Mouse (Mus musculus): Measurements from ENCODE around the gene Rprd1b.

Rprd1b gene

DNA sequence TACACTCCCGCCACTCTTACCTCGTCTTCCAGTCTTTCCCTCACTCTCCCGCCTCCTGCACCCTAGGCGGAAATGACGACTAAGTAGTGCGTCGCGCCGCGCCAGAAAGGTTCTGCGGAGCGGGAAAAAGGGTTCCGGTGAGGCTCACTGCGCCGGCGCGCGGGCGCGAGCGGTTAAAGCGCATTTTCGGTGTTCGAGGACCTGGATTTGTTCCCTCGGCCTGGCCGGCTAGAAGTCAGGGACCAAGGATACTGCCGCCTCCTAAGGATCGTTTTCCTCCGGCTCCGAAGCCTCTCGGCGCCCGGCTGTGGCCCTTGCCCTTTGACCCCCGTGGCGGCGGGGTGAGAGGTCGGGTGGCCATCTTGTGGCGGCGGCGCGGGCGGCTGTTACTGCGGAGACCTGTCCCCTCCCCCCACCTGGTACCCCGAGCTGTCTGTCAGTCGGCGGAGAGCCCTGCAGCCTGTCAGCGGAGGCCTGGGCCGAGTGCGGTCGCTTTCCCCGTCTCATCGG, at the start of gene Rprd1b, which contains the start of gene Tti1:
TSS of gene Rprd1b (plus strand) at position 144 of the 510 bp plus-strand sequence.
TSS of gene Tti1 (minus strand) at position 80 of the 510 bp plus-strand sequence.
- peak; percentile 94 for DNase-seq (ENCODE audit: extremely low read depth, insufficient read length, low spot score)

GRCm38 (mm10) chr2:157979241-157979640, 49.1 kb upstream of the Rprd1b start:
- no peak for DNase-seq (ENCODE audit: extremely low read depth, insufficient read length, low spot score)

DNA sequence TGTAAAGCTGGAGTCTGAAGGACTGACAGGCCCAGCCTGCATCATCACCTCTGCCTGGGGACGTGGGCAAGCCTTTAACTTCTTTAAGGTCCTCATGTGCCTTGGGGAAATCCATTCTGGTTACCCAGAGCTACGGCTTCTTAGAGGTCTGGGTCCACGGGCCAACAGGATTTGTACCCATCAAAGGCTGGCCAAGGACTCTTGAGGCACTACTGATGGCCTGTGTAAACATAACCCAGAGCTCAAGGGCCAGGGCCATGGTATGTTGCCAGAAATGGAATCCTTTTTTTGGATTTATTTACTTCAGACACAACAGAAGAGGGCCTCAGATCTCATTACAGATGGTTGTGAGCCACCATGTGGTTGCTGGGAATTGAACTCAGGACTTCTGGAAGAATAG, 45.6 kb upstream of the Rprd1b start:
- no peak for DNase-seq (ENCODE audit: extremely low read depth, insufficient read length, low spot score)

GRCm38 (mm10) chr2:157983276-157983675, 45.0 kb upstream of the Rprd1b start:
- no peak for DNase-seq (ENCODE audit: extremely low read depth, insufficient read length, low spot score)

DNA sequence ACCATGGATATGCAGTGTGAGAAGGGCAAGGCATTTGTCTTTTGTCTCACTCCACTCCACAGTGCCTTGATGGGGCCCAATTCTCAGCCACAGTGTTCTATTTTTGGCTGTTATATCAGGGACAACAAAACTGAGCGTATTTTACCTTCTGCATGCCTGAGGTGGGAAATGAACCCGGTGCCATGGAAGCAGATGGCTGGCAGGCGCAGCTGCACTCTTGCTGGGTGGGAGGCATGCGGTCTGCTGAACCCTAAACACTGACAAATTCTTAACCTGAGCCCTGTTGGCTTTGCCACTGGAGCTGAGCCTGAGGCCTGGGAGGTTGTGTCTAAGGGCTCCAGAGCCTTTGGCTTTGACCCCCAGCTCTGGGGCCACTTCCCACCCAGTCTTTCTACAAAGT, 42.7 kb upstream of the Rprd1b start:
- no peak for DNase-seq (ENCODE audit: extremely low read depth, insufficient read length, low spot score)

GRCm38 (mm10) chr2:157986235-157986634, 42.1 kb upstream of the Rprd1b start:
- DNase-seq (ENCODE audit: extremely low read depth, insufficient read length, low spot score): no peak

DNA sequence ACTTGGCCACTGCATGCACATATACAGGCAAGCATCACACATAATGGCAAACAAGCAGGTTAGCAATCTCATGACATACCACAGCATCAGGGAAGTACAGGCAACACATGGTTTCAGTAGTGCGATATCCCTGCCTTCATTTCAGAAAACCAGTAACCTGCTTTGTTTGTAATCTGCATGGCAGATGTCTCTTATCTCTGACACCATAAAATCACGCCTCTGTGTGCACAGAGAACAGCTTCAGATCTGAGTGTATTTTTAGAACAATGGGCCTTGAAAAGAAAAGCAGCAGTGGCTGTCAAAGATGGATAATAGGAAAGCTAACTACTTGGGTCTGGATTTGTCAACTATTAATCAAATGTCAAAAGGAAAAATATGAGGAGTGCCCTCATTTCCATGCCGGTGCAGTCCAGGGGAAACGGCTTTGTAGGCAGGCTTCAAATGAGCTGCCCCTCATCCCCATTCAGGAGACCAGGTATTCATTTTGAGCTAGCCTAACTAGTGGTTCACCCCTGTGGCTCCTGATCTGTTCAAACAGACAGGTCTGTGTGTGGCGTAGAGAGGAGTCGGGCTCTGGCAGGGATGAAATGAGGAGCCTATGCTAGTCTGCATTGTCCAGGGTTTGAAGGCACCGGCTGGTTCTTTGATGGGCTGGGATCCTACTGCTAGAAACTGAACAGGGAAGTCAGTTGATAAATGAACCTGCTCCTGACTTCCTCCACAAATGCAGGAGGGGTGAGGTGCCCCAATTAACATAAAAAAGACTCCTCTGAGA, 39.7 kb upstream of the Rprd1b start:
- no peak for DNase-seq (ENCODE audit: extremely low read depth, insufficient read length, low spot score)

GRCm38 (mm10) chr2:157989946-157990345, 38.4 kb upstream of the Rprd1b start:
- DNase-seq (ENCODE audit: extremely low read depth, insufficient read length, low spot score): peak; percentile 21

DNA sequence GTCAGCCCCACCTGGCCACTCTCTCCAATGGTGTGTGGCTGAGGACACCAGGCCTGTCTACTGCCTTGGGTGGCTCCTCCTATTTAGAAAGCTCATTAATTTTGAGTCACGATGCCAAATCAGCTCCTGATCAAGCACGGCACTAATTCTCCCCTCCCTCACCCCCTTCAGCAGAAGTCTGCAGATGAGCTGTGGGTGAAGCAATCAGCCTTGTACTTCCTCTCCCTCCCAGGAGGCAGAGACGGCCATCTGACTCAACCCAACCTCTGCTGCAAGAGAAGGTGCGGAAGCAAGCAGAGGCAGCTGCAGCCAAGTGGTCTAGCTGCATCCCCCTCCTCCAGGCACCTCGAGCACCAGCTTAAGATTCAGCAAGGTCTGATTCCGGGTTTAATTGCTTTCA, 37.3 kb upstream of the Rprd1b start:
- DNase-seq (ENCODE audit: extremely low read depth, insufficient read length, low spot score): no peak

- DNase-seq (ENCODE audit: extremely low read depth, insufficient read length, low spot score): no peak
Measured at GRCm38 (mm10) chr2:157992501-157992900, 35.8 kb upstream of the Rprd1b start.

- DNase-seq (ENCODE audit: extremely low read depth, insufficient read length, low spot score): no peak
Measured at GRCm38 (mm10) chr2:157998817-157999216, 29.5 kb upstream of the Rprd1b start.

- DNase-seq (ENCODE audit: extremely low read depth, insufficient read length, low spot score): no peak
Measured at GRCm38 (mm10) chr2:158004620-158005019, 23.7 kb upstream of the Rprd1b start.

DNA sequence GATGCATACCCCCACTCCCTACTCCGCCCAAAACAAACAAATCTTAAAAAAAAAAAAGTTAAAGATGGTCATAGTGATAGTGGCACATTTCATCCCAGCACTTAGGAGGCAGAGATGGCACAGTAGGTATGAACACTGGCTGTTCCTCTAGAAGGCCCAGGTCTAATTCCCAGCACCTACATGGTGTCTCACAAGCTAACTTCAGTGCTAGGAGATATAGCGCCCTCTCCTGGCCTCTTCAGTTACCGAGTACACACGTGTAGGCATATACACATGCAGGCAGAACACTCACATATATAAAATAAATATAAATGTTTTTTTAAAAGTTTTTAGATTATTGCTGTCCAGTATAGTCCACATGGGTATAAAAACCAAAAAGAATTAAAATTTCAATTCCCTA, 22.7 kb upstream of the Rprd1b start:
- DNase-seq (ENCODE audit: extremely low read depth, insufficient read length, low spot score): no peak

DNA sequence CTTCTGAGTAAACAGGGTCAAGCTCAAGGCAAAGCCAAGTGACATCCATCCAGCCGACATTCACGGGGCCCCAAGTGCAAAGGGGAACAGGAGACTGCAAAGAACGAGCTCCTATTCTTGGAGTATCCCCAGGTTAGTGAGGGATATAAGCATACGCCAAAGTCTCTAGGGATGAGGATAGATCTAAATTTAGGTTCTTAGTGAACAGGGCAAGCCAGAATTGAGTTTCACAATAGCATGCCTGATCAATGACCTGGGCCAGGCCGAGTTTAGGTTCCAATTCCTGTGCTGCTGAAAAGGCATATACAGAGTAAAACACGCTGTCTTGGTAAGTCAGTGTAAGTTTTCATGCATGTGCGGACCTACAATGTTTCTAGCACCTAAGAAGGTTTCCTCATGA, 18.9 kb upstream of the Rprd1b start:
- DNase-seq (ENCODE audit: extremely low read depth, insufficient read length, low spot score): no peak

DNA sequence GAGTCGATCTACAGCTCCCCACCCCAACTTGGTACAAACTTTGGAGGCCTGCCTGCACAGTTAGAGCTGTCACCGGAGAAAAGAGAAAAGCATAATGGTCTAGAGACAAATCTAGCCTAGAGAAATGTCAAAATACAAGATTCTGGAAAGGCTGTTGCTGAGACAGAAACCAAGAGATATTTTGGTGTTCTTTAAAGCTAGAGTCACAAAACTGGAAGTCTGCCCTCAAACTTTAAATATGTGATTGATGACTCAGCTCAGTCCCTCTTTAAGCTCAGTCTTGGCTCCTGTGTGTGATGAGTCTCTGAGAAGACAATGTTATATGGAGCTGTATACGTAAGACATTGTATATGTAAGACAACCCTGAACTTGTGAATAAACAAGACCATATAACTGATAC, 15.7 kb upstream of the Rprd1b start:
- no peak for DNase-seq (ENCODE audit: extremely low read depth, insufficient read length, low spot score)

DNA sequence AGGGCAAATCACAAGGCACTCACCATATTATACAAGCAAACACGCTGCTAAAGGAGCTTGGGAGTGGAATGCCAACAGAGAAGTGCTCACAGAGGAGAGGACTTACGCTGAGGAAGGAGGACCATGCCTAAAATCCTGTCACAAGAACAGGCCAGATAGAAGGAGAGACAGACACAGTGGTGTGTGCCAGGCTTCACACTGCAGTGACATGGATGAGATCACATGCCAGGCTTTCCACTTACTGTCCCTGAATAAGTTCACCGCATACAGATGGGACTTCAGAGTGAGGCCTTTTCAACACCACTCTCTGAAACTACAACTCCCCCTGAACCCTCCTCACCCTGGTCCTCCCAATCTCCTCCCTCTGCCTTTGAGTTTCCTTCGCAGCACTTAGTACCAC, 11.0 kb upstream of the Rprd1b start:
- DNase-seq (ENCODE audit: extremely low read depth, insufficient read length, low spot score): no peak

GRCm38 (mm10) chr2:158027855-158028353, 393 bp upstream of the Rprd1b start:
- DNase-seq (ENCODE audit: extremely low read depth, insufficient read length, low spot score): no peak

- no peak for DNase-seq (ENCODE audit: extremely low read depth, insufficient read length, low spot score)
Measured at GRCm38 (mm10) chr2:158030007-158030406, 1.7 kb downstream of the Rprd1b start.

DNA sequence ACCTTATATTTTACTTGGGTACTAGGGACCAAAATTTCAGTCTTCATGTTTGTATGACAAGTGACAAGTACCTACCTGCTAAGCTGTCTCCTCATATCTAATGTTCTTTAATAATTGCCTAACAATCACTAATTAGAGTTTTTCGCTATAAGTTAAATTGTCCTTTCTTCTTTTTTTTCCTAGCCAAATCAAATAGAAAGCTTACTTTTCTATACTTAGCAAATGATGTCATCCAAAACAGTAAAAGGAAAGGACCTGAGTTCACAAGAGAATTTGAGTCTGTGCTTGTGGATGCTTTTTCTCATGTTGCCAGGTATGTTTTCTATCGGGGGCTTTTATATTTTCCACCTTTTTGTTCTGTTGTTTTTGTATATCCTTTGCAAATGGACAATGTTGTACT, 7.5 kb downstream of the Rprd1b start:
- DNase-seq (ENCODE audit: extremely low read depth, insufficient read length, low spot score): no peak

DNA sequence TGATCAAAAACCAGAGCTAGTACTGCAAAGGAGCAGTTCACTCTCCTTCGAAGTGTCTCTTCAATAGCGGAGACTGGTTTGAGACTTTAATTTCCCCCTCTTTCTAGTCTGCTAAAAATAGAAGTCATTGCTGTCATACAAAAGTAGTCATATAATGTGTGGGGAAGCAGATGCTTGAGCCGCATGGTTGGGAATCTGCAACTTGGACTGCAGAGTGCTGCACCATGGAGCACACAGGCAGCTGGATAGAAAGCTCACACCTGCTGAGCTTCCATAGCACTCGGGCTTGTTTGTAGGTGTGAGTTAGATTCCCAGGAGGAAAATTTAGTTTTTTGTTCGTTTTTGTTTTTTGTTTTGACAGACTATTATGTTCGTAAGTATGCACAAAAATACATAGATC, 8.1 kb downstream of the Rprd1b start:
- DNase-seq (ENCODE audit: extremely low read depth, insufficient read length, low spot score): no peak

GRCm38 (mm10) chr2:158036953-158037352, 8.7 kb downstream of the Rprd1b start:
- DNase-seq (ENCODE audit: extremely low read depth, insufficient read length, low spot score): no peak

GRCm38 (mm10) chr2:158037571-158037970, 9.3 kb downstream of the Rprd1b start:
- DNase-seq (ENCODE audit: extremely low read depth, insufficient read length, low spot score): no peak
